Mouse (Mus musculus) splenic B cell, adult 2 months (primary cell): ENCODE data around the gene Sdf2.

Experiments
- DNase-seq: peaks from one replicate; pipeline ENCODE4 v3.0.0-alpha.2; 2011; ENCODE audit warnings: low read depth, low spot score
- H3K27me3 ChIP-seq: 2 replicates; pipeline ENCODE4 v1.6.1; 2012; ENCODE audit warnings: mild to moderate bottlenecking, low read length, moderate library complexity, mixed read lengths; ENCODE audit not compliant: control insufficient read depth, poor library complexity, insufficient read depth, severe bottlenecking
- H3K36me3 ChIP-seq: 2 replicates; pipeline ENCODE4 v1.6.1; 2012; ENCODE audit warnings: mild to moderate bottlenecking, low read length, moderate library complexity, mixed read lengths; ENCODE audit not compliant: control insufficient read depth, poor library complexity, insufficient read depth, severe bottlenecking

The Sdf2 gene

DNA sequence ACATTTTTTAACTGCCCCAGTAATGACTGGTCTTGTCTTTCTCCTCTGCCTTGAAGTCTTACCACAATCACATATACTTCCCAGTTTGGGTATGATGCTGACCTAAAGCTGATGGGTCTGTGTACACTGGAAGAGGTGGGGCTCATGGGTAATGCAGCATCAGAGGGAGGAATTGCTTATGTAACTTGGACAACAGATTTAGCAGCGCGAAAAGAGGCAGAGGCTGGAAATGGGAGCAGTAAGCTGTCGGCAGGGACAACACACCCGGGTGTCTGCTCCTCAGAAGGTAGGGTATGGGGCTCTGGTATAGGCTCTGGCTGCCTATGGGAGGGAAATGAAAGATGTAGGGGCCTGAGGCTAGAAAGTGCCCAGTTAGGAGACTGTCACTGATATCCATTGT lies 45.1 kb downstream of the Sdf2 start, which contains the start of gene BC030499:
TSS of gene BC030499 (plus strand) at position 188 of the 400 bp plus-strand sequence.
- DNase-seq = no peak
- H3K27me3 ChIP-seq = no peaks in the 10 kb centered on the region
- peaks cover 11% of the 10 kb centered on the region for H3K36me3 ChIP-seq

GRCm38 (mm10) chr11:78294585-78294984 lies 49.0 kb downstream of the Sdf2 start:
- Histone ChIP-seq H3K36me3 (peaks cover 1% of the 10 kb centered on the region), H3K27me3 (no peaks in the 10 kb centered on the region)
- no peak for DNase-seq

DNA sequence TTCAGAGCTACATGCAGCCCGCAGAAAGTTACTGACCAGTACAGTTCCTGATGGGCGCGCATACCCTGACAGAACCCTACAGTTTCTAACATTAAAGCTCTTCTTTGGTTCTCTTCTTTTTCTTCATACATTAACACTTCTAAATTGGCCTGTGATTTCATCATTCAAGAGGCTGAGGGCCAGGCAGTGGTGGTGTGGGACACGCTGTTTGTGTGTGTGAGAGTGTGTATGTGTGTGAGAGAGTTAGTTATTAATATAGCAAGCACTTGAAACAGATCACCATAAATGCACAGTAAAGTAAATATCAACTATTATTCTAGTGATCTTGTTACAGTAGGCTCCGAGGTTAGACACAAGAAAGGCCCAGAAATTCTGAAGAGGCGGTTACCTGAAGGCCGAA lies 55.4 kb downstream of the Sdf2 start:
- H3K27me3 ChIP-seq = no peaks in the 10 kb centered on the region
- no peaks in the 10 kb centered on the region for H3K36me3 ChIP-seq
- DNase-seq = no peak

GRCm38 (mm10) chr11:78301357-78302084 lies 56.0 kb downstream of the Sdf2 start, which contains the start of gene Spag5:
Gene Spag5 (plus strand): TSS chr11:78301529.
- DNase-seq = peak; percentile 92
- no peaks in the 10 kb centered on the region for H3K27me3 ChIP-seq
- H3K36me3 ChIP-seq = no peaks in the 10 kb centered on the region
